Mouse (Mus musculus): ENCODE data around the gene 1600002K03Rik.

DNA sequence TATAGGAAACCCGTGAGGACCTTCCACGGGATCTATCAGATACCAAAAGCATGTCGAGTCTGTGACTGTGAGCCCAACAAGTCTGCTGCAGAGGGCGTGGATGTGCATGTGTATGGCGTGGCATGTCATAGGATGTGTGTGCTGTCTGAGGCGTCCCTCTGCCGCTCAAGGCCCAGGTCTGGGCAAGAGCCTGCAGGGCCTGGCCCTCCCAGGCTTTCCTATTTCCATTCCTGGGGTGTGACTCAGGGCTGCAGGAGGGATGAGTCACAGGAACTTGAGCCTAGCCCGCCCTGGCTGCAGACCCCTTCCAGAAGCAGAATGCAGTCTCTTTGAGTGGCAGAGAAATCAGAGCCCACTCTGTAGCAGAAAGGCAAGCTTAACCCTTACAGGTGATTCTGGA is 9.0 kb upstream of the 1600002K03Rik start:
- TF ChIP-seq POLR2A (IDR thresholded peaks at IDR 0.05; ENCODE audit: low read depth, low read length) = no peak
- no peak for TF ChIP-seq CTCF (IDR thresholded peaks at IDR 0.05; ENCODE audit: borderline replicate concordance, insufficient read depth, low read length)

All from embryonic fibroblast, embryonic 13.5 days (primary cell).